Mouse (Mus musculus): ENCODE measurements at regions not wholly inside any gene's neighbourhood (a gene's known extent, or its start where the extent isn't known, plus 50 kb on each side); places are given as distances from the start of the nearest gene placed in this dataset.

GRCm38 (mm10) chr13:15910578-15910977 lies 101.1 kb upstream of the Inhba start:
- Histone ChIP-seq H3K27me3 (ENCODE audit: insufficient read depth, low read length) (no peaks in the 10 kb centered on the region), H3K9ac (ENCODE audit: low read depth, low read length) (no peak overlapping the region), H3K4me2 (ENCODE audit: low read length) (no peak overlapping the region), H3K4me1 (replicated peaks; ENCODE audit: insufficient read depth, low read length) (no peaks in the 10 kb centered on the region), H3K4me3 (replicated peaks; ENCODE audit: low read depth, low read length) (no peak overlapping the region), H3K36me3 (ENCODE audit: insufficient read depth, low read length) (no peaks in the 10 kb centered on the region), H3K9me3 (replicated peaks; ENCODE audit: low read length) (no peaks in the 10 kb centered on the region), H3K27ac (no peak overlapping the region)
- no peak for TF ChIP-seq CTCF (IDR thresholded peaks at IDR 0.05; ENCODE audit: low read depth)
- peak; percentile 3 for DNase-seq (ENCODE audit: low spot score)
- no peak for ATAC-seq (replicated peaks; ENCODE audit: low FRiP score, low read depth)
- WGBS, result 51% methylated on average over 2 of the region's 2 CpGs

- H3K4me2 ChIP-seq (ENCODE audit: low read length), result no peak overlapping the region
- H3K9me3 ChIP-seq (replicated peaks; ENCODE audit: low read length), result no peaks in the 10 kb centered on the region
- no peak for TF ChIP-seq CTCF (IDR thresholded peaks at IDR 0.05; ENCODE audit: low read depth)
- H3K4me3 ChIP-seq (replicated peaks; ENCODE audit: low read depth, low read length), result no peak overlapping the region
- 93% methylated on average over 1 of the region's 1 CpGs for WGBS
- H3K9ac ChIP-seq (ENCODE audit: low read depth, low read length), result no peak overlapping the region
- H3K27me3 ChIP-seq (ENCODE audit: insufficient read depth, low read length), result no peaks in the 10 kb centered on the region
- no peak for ATAC-seq (replicated peaks; ENCODE audit: low FRiP score, low read depth)
- no peaks in the 10 kb centered on the region for H3K4me1 ChIP-seq (replicated peaks; ENCODE audit: insufficient read depth, low read length)
- H3K36me3 ChIP-seq (ENCODE audit: insufficient read depth, low read length), result no peaks in the 10 kb centered on the region
- H3K27ac ChIP-seq, result no peak overlapping the region
- DNase-seq (ENCODE audit: low spot score), result no peak
These were observed 100.4 kb upstream of the Inhba start for GRCm38 (mm10) chr13:15911263-15911662.

- Histone ChIP-seq H3K36me3 (ENCODE audit: insufficient read depth, low read length) (no peaks in the 10 kb centered on the region), H3K9ac (ENCODE audit: low read depth, low read length) (no peak overlapping the region), H3K27ac (no peak overlapping the region), H3K9me3 (replicated peaks; ENCODE audit: low read length) (no peaks in the 10 kb centered on the region), H3K27me3 (ENCODE audit: insufficient read depth, low read length) (no peaks in the 10 kb centered on the region), H3K4me2 (ENCODE audit: low read length) (no peak overlapping the region), H3K4me1 (replicated peaks; ENCODE audit: insufficient read depth, low read length) (no peaks in the 10 kb centered on the region), H3K4me3 (replicated peaks; ENCODE audit: low read depth, low read length) (no peak overlapping the region)
- WGBS, result 79% methylated on average over 1 of the region's 1 CpGs
- no peak for TF ChIP-seq CTCF (IDR thresholded peaks at IDR 0.05; ENCODE audit: low read depth)
- DNase-seq (ENCODE audit: low spot score), result no peak
- no peak for ATAC-seq (replicated peaks; ENCODE audit: low FRiP score, low read depth)
These were observed 97.4 kb upstream of the Inhba start for GRCm38 (mm10) chr13:15914270-15914669.

GRCm38 (mm10) chr13:15929890-15930289 lies 81.8 kb upstream of the Inhba start:
- ATAC-seq (replicated peaks; ENCODE audit: low FRiP score, low read depth), result no peak
- no peak for DNase-seq (ENCODE audit: low spot score)
- 84% methylated on average over 3 of the region's 3 CpGs for WGBS

GRCm38 (mm10) chr13:15931553-15932162 lies 80.0 kb upstream of the Inhba start:
- ATAC-seq (replicated peaks; ENCODE audit: low FRiP score, low read depth) (no peak), DNase-seq (ENCODE audit: low spot score) (no peak)
- Histone ChIP-seq H3K36me3 (ENCODE audit: insufficient read depth, low read length) (no peaks in the 10 kb centered on the region), H3K4me1 (replicated peaks; ENCODE audit: insufficient read depth, low read length) (no peaks in the 10 kb centered on the region), H3K4me3 (replicated peaks; ENCODE audit: low read depth, low read length) (no peak overlapping the region), H3K9me3 (replicated peaks; ENCODE audit: low read length) (no peaks in the 10 kb centered on the region), H3K27me3 (ENCODE audit: insufficient read depth, low read length) (no peaks in the 10 kb centered on the region), H3K27ac (no peak overlapping the region), H3K9ac (ENCODE audit: low read depth, low read length) (no peak overlapping the region), H3K4me2 (ENCODE audit: low read length) (no peak overlapping the region)
- TF ChIP-seq CTCF (IDR thresholded peaks at IDR 0.05; ENCODE audit: low read depth), result no peak
- WGBS, result 44% methylated on average over 5 of the region's 5 CpGs

More at GRCm38 (mm10) chr13:15929890-15930289, 81.8 kb upstream of the Inhba start:
- no peaks in the 10 kb centered on the region for H3K27me3 ChIP-seq (ENCODE audit: insufficient read depth, low read length)
- H3K4me1 ChIP-seq (replicated peaks; ENCODE audit: insufficient read depth, low read length), result no peaks in the 10 kb centered on the region
- no peak overlapping the region for H3K4me2 ChIP-seq (ENCODE audit: low read length)
- no peak for TF ChIP-seq CTCF (IDR thresholded peaks at IDR 0.05; ENCODE audit: low read depth)
- H3K9ac ChIP-seq (ENCODE audit: low read depth, low read length), result no peak overlapping the region
- no peaks in the 10 kb centered on the region for H3K9me3 ChIP-seq (replicated peaks; ENCODE audit: low read length)
- H3K36me3 ChIP-seq (ENCODE audit: insufficient read depth, low read length), result no peaks in the 10 kb centered on the region
- no peak overlapping the region for H3K4me3 ChIP-seq (replicated peaks; ENCODE audit: low read depth, low read length)
- H3K27ac ChIP-seq, result no peak overlapping the region

GRCm38 (mm10) chr13:15935689-15936088 lies 76.0 kb upstream of the Inhba start:
- 93% methylated on average over 1 of the region's 1 CpGs for WGBS
- Histone ChIP-seq H3K36me3 (ENCODE audit: insufficient read depth, low read length) (no peaks in the 10 kb centered on the region), H3K4me1 (replicated peaks; ENCODE audit: insufficient read depth, low read length) (no peaks in the 10 kb centered on the region), H3K9ac (ENCODE audit: low read depth, low read length) (no peak overlapping the region), H3K4me2 (ENCODE audit: low read length) (no peak overlapping the region), H3K9me3 (replicated peaks; ENCODE audit: low read length) (no peaks in the 10 kb centered on the region), H3K27ac (no peak overlapping the region), H3K4me3 (replicated peaks; ENCODE audit: low read depth, low read length) (no peak overlapping the region), H3K27me3 (ENCODE audit: insufficient read depth, low read length) (no peaks in the 10 kb centered on the region)
- ATAC-seq (replicated peaks; ENCODE audit: low FRiP score, low read depth) (no peak), DNase-seq (ENCODE audit: low spot score) (no peak)
- TF ChIP-seq CTCF (IDR thresholded peaks at IDR 0.05; ENCODE audit: low read depth), result no peak

- Histone ChIP-seq H3K4me2 (ENCODE audit: low read length) (no peak overlapping the region), H3K4me3 (replicated peaks; ENCODE audit: low read depth, low read length) (no peak overlapping the region), H3K9ac (ENCODE audit: low read depth, low read length) (no peak overlapping the region), H3K4me1 (replicated peaks; ENCODE audit: insufficient read depth, low read length) (no peaks in the 10 kb centered on the region), H3K27me3 (ENCODE audit: insufficient read depth, low read length) (no peaks in the 10 kb centered on the region), H3K9me3 (replicated peaks; ENCODE audit: low read length) (no peaks in the 10 kb centered on the region), H3K27ac (no peak overlapping the region), H3K36me3 (ENCODE audit: insufficient read depth, low read length) (no peaks in the 10 kb centered on the region)
- DNase-seq (ENCODE audit: low spot score) (no peak), ATAC-seq (replicated peaks; ENCODE audit: low FRiP score, low read depth) (no peak)
- no peak for TF ChIP-seq CTCF (IDR thresholded peaks at IDR 0.05; ENCODE audit: low read depth)
- 55% methylated on average over 1 of the region's 1 CpGs for WGBS
These were observed 75.5 kb upstream of the Inhba start for GRCm38 (mm10) chr13:15936109-15936508.

Measured in kidney, postnatal 0 days (tissue).